ENCODE assay signal across 11 mouse cellular contexts in the genomic region with DNA sequence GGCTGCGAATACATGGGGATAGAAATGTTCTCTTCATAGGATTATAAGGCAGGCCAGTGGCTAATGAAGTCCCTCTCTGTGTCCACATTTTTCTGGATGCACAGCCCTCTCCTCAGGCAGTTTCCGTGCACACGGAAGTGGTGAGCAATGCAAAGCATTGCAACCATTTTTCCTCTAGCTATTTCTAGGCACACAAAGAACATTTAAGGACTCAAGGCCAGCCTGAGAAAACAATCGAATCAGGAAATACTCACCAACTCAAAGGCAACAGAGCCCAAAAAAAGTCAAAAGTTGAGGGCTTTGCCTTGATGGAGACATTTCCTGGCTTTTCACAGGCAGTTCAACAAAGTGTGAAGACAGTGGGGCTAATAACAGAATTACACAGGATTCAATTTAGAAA. TPM values are rescaled to one million over a fixed set of nuclear protein-coding genes. Genes with fewer than 3 reads are reported as not detected.
DNase-seq lines count a peak whose midpoint lies in the region; ATAC-seq lines count a peak whose summit lies in the region.
"Had no signal": no experiment of that assay in that cellular context is flagged by ENCODE, and none has a peak within 500 bp of the region (broad histone marks: within the 10 kb centered on the region; RNA-seq: fewer than 3 reads in every experiment).

No protein-coding gene starts in this region.

- no peaks in the 10 kb centered on the region for H3K27me3 ChIP-seq in lung, embryonic 15.5 days
- H3K27me3 ChIP-seq in intestine, embryonic 15.5 days (replicated peaks), result no peaks in the 10 kb centered on the region
- H3K27me3 ChIP-seq in stomach, embryonic 14.5 days (ENCODE audit: control insufficient read depth, insufficient read depth, low read length), result no peaks in the 10 kb centered on the region

- WGBS in lung, embryonic 15.5 days, result 51% methylated on average over 4 of the region's 4 CpGs
- WGBS in intestine, embryonic 15.5 days, result 61% methylated on average over 4 of the region's 4 CpGs
- WGBS in stomach, embryonic 14.5 days, result 66% methylated on average over 4 of the region's 4 CpGs

- no peak for ATAC-seq in lung, embryonic 15.5 days (ENCODE audit: borderline replicate concordance, extremely low read depth, low FRiP score, low TSS enrichment)
- no peak for ATAC-seq in intestine, embryonic 15.5 days
- ATAC-seq in stomach, embryonic 14.5 days (ENCODE audit: insufficient number of reproducible peaks, insufficient read depth, low FRiP score, low read depth), result no peak
- ATAC-seq: midbrain, embryonic 16.5 days had no signal

- H3K36me3 ChIP-seq in lung, embryonic 15.5 days, result no peaks in the 10 kb centered on the region
- peaks cover 3% of the 10 kb centered on the region; the same call in 1 of the 2 replicates for H3K36me3 ChIP-seq in intestine, embryonic 15.5 days
- no peaks in the 10 kb centered on the region; the same call in 1 of the 2 replicates for H3K36me3 ChIP-seq in stomach, embryonic 14.5 days (ENCODE audit: control insufficient read depth, insufficient read depth, low read length)

- no peaks in the 10 kb centered on the region for H3K9me3 ChIP-seq in lung, embryonic 15.5 days
- H3K9me3 ChIP-seq in intestine, embryonic 15.5 days, result no peaks in the 10 kb centered on the region
- no peaks in the 10 kb centered on the region for H3K9me3 ChIP-seq in stomach, embryonic 14.5 days (ENCODE audit: control insufficient read depth, low read depth, low read length)

- peak overlapping the region; percentile 85 for H3K27ac ChIP-seq in lung, embryonic 15.5 days
- peak overlapping the region; percentile 77 for H3K27ac ChIP-seq in intestine, embryonic 15.5 days
- peak overlapping the region; percentile 59; the same call in 1 of the 2 replicates for H3K27ac ChIP-seq in stomach, embryonic 14.5 days (ENCODE audit: low read length)

- H3K9ac ChIP-seq in lung, embryonic 15.5 days, result no peak overlapping the region
- H3K9ac ChIP-seq in intestine, embryonic 15.5 days, result no peak overlapping the region
- H3K9ac ChIP-seq in stomach, embryonic 14.5 days (replicated peaks; ENCODE audit: low read depth, low read length), result no peak overlapping the region

- peaks cover 83% of the 10 kb centered on the region for H3K4me1 ChIP-seq in lung, embryonic 15.5 days
- H3K4me1 ChIP-seq in intestine, embryonic 15.5 days (replicated peaks), result peaks cover 77% of the 10 kb centered on the region
- H3K4me1 ChIP-seq in stomach, embryonic 14.5 days (ENCODE audit: control insufficient read depth, insufficient read depth, low read length), result peaks cover 69% of the 10 kb centered on the region

- no peak overlapping the region for H3K4me3 ChIP-seq in lung, embryonic 15.5 days
- no peak overlapping the region for H3K4me3 ChIP-seq in intestine, embryonic 15.5 days (replicated peaks)
- no peak overlapping the region for H3K4me3 ChIP-seq in stomach, embryonic 14.5 days (ENCODE audit: low read depth, low read length)

- DNase-seq in heart, adult 11 months, result peak; percentile 92
- no peak for DNase-seq in heart, adult 9 months (ENCODE audit: low spot score in 2 of 2)
- DNase-seq in lung, adult 18-20 months, result no peak
- no peak for DNase-seq in right cerebral cortex, postnatal 4 days
- DNase-seq in embryo, embryonic 10 days (ENCODE audit: low spot score), result no peak
- DNase-seq: cerebellum, adult 9-11 months; right cerebral cortex, postnatal 25 days had no signal

- no peak overlapping the region for H3K4me2 ChIP-seq in lung, embryonic 15.5 days
- H3K4me2 ChIP-seq in intestine, embryonic 15.5 days (replicated peaks), result no peak overlapping the region
- H3K4me2 ChIP-seq in stomach, embryonic 14.5 days (replicated peaks; ENCODE audit: low read depth, low read length), result no peak overlapping the region

RNA-seq across cellular contexts. Expression of a gene that starts 21.0 kb away (rescaled TPM):
- 287 and 302 TPM in 2 replicates for polyA plus RNA-seq in lung, embryonic 15.5 days (2015; fragmentation: Nextera tagmentation; extraction: Ambion mirVana)
- 340 and 361 TPM in 2 replicates for polyA plus RNA-seq in intestine, embryonic 15.5 days (2015; fragmentation: Nextera tagmentation; extraction: Ambion mirVana)
- 272 and 280 TPM in 2 replicates for polyA plus RNA-seq in stomach, embryonic 14.5 days (2014; fragmentation: Nextera tagmentation; extraction: Ambion mirVana)

RNA-seq across cellular contexts. Expression of a gene that starts 40.5 kb away (rescaled TPM):
- polyA plus RNA-seq in lung, embryonic 15.5 days (2015; fragmentation: Nextera tagmentation; extraction: Ambion mirVana), result 360 and 364 TPM in 2 replicates
- polyA plus RNA-seq in intestine, embryonic 15.5 days (2015; fragmentation: Nextera tagmentation; extraction: Ambion mirVana), result 359 and 375 TPM in 2 replicates
- polyA plus RNA-seq in stomach, embryonic 14.5 days (2014; fragmentation: Nextera tagmentation; extraction: Ambion mirVana), result 413 and 444 TPM in 2 replicates

RNA-seq across cellular contexts. Expression of a gene that starts 40.7 kb away (rescaled TPM):
- 7.4 and 9.8 TPM in 2 replicates for polyA plus RNA-seq in lung, embryonic 15.5 days (2015; fragmentation: Nextera tagmentation; extraction: Ambion mirVana)
- 6.3 and 7.7 TPM in 2 replicates for polyA plus RNA-seq in intestine, embryonic 15.5 days (2015; fragmentation: Nextera tagmentation; extraction: Ambion mirVana)
- polyA plus RNA-seq in stomach, embryonic 14.5 days (2014; fragmentation: Nextera tagmentation; extraction: Ambion mirVana), result 8.5 and 11.3 TPM in 2 replicates

RNA-seq across cellular contexts. Expression of a gene that starts 59.9 kb away (rescaled TPM):
- polyA plus RNA-seq in lung, embryonic 15.5 days (2015; fragmentation: Nextera tagmentation; extraction: Ambion mirVana), result 0.29 and 0.42 TPM in 2 replicates
- polyA plus RNA-seq in intestine, embryonic 15.5 days (2015; fragmentation: Nextera tagmentation; extraction: Ambion mirVana), result 0.30 TPM in 2 replicates
- polyA plus RNA-seq in stomach, embryonic 14.5 days (2014; fragmentation: Nextera tagmentation; extraction: Ambion mirVana), result 0.67 and 1.1 TPM in 2 replicates
